Mouse (Mus musculus): Measurements from ENCODE around the gene Krtap13.

DNA sequence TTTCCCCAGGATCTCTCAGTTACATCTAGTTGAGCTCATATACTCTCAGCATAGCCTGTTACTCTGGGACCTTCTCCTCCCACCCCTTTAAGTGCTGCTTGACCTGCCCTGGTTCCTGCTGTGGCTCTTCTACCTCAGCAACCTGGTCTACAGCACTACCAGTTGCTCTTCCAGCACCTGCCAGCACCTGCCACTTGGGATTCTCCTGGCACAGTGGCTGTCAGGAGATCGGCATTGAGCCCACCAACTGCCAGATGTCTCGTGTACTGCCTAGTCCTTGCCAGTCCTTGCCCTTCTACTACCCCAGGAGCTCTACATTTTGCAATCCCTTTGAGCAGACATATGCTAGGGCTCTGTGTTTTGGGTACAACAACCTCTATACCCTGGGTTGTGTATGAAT, 35.4 kb upstream of the Krtap13 start:
- TF ChIP-seq GATA1 (IDR thresholded peaks at IDR 0.05; ENCODE audit: borderline replicate concordance, low read length) (no peak), FLI1 (IDR thresholded peaks at IDR 0.05; ENCODE audit: low read length) (no peak)

Data from megakaryocyte, embryonic 14.5 days (primary cell).